Mouse (Mus musculus) adrenal gland, adult 8-10 months (tissue): ENCODE results near the gene Rad9b. TPM values are rescaled to one million over a fixed set of nuclear protein-coding genes. Genes with fewer than 3 reads are reported as not detected.

ENCODE experiments used
- DNase-seq: peaks from one replicate; pipeline ENCODE4 v3.0.0; 2022
- total RNA-seq, 4 experiments: library from RNA; stranded (reverse); gene quantifications; 2 replicates each; pipeline ENCODE4 v1.2.4; 2022

Gene Rad9b
- total RNA-seq, 4 experiments from 2014 or later, result 2.4 to 5.4 (median 4.5) TPM

DNA sequence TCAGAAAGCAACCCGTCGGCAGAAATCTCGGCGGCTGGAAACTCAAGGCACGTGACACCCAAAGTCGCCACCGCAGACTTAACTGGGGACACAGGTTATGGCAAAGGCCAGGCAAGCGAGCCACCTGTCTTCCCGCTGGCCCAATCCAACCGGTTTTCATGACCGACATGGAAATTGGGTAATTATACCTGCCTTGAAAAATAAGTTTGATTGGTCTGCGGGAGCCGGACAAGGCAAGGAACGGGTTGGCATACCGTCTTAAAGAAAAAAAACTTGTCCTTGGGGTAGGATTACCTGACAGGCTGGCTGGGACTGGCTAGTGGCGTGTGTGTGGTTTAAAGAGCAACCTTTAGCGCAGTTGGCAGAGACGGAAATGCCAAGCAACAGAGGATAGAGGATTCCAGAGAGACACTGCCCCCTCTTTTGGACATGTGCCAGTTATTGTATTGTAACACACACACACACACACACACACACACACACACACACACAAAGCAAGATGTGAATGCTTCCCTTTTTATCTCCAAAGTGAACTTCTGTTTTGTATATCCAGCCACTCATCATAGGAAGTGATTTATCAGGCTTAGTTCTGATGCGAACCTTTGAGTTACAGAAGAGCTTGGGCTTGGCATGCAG, 73.1 kb downstream of the Rad9b start:
- no peak for DNase-seq

DNA sequence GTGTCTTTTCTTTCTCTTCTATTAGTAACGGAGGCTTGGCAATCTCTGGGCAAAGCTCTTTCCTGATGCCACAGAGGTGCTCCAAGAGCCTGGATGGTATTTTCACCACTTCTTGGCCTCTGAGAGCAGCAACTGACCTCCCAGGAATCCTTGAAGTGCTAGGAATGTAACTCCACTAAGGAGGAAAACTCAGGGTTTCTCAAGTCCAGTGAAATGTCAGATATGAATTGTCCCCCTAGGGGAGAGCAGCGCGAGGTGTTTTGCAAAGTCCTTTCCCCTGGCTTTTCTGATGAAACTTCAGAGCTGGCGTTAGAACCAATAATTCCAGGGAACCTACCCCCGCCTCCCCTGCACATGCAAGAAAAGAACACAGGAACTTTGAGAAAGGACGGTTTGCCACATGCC, 73.6 kb downstream of the Rad9b start:
- DNase-seq, result no peak

- DNase-seq, result no peak
These were observed 74.1 kb downstream of the Rad9b start for GRCm38 (mm10) chr5:122279799-122280421.

DNA sequence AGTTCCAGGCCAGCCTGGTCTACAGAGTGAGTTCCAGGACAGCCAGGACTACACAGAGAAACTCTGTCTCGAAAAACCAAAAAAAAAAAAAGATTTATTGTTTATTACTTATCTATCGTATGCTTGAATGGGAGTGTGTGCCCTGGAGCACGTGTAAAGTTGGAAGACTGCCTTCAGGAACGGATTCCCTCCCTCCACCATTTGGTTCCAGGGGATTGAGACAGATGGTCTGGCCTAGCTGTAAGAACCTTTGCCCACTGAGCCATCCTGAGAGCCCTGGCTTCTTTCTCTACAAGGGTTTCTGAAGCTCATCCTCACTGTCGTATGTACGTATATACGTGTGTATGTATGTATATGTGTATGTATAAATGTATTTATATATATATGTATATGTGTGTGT, 75.1 kb downstream of the Rad9b start:
- DNase-seq, result no peak

GRCm38 (mm10) chr5:122274785-122275184, 79.2 kb downstream of the Rad9b start:
- DNase-seq, result no peak

Other genes with a start within 250 kb of the Rad9b start
- gene Ccdc63, start 213.4 kb downstream of the Rad9b start, total RNA-seq, result under 1 TPM in 1 of 4 experiments, not detected in 3; 0.22 TPM
- gene Ppp1cc, start 196.0 kb downstream of the Rad9b start, total RNA-seq, result 100 to 1,000 TPM; 122 to 226 (median 188) TPM
- gene Hvcn1, start 147.4 kb downstream of the Rad9b start, total RNA-seq, result 1 to 10 TPM; 1.8 to 8.0 (median 4.2) TPM
- gene Tctn1, start 89.8 kb downstream of the Rad9b start, total RNA-seq, result 10 to 100 TPM; 14.8 to 34.9 (median 23.1) TPM
- gene Pptc7, start 69.9 kb downstream of the Rad9b start, total RNA-seq, result 10 to 100 TPM; 65.9 to 69.7 (median 68.8) TPM
- gene Vps29, start 136 bp upstream of the Rad9b start, total RNA-seq, result 100 to 1,000 TPM; 147 to 170 (median 156) TPM
- gene Gpn3, start 17.6 kb upstream of the Rad9b start, total RNA-seq, result 10 to 100 TPM; 31.5 to 38.5 (median 35.0) TPM
- 10 to 100 TPM; 31.1 to 45.8 (median 38.8) TPM for gene Fam216a, start 18.1 kb upstream of the Rad9b start, total RNA-seq
- 100 to 1,000 TPM; 189 to 253 (median 205) TPM for gene Arpc3, start 37.6 kb upstream of the Rad9b start, total RNA-seq
- 10 to 100 TPM; 49.1 to 59.5 (median 55.4) TPM for gene Anapc7, start 67.5 kb upstream of the Rad9b start, total RNA-seq
- gene Atp2a2, start 148.0 kb upstream of the Rad9b start, total RNA-seq, result 100 to 1,000 TPM; 187 to 206 (median 196) TPM